ENCODE assay signal across 8 mouse cellular contexts in genomic region chr14:45423220-45423619, GRCm38 (mm10). TPM values are rescaled to one million over a fixed set of nuclear protein-coding genes. Genes with fewer than 3 reads are reported as not detected.
DNase-seq lines count a peak whose midpoint lies in the region; ATAC-seq and TF ChIP-seq lines count a peak whose summit lies in the region.

No protein-coding gene starts in this region.

- peak; percentile 40 to 78 (median 64) for TF ChIP-seq CTCF in MEL (IDR thresholded peaks at IDR 0.05 in 2 of 3, conservative IDR thresholded peaks at IDR 0.05 in 1 of 3; ENCODE audit: control insufficient read depth in 1 of 3, insufficient read depth in 1 of 3, low read depth in 2 of 3, low read length in 3 of 3, poor library complexity in 1 of 3, severe bottlenecking in 1 of 3)

- peak; percentile 71 for TF ChIP-seq RAD21 in MEL (IDR thresholded peaks at IDR 0.05; ENCODE audit: low read depth, low read length)

- intact Hi-C loops in heart, postnatal 36 days (cut with DNase I): loop anchor here (1.0 to 5.0 kb wide), 4 partner anchors 117 to 349 kb away; no protein-coding TSS in a partner anchor
- intact Hi-C loops in left cerebral cortex, postnatal 14 days (cut with DNase I): loop anchor here (2.0 to 5.0 kb wide), 4 partner anchors 119 to 349 kb away; no protein-coding TSS in a partner anchor

- no peak for TF ChIP-seq POLR2A in MEL (IDR thresholded peaks at IDR 0.05; ENCODE audit: control insufficient read depth in 1 of 2, insufficient read depth in 1 of 2, low read depth in 1 of 2, low read length in 2 of 2, poor library complexity in 1 of 2)

- 7% methylated on average over 5 of the region's 5 CpGs for WGBS in limb, embryonic 12.5 days
- WGBS in limb, embryonic 10.5 days: 11% methylated on average over 5 of the region's 5 CpGs
- WGBS in neural tube, embryonic 12.5 days: 11% methylated on average over 5 of the region's 5 CpGs

- H3K27me3 ChIP-seq in limb, embryonic 12.5 days: no peaks in the 10 kb centered on the region
- H3K27me3 ChIP-seq in limb, embryonic 10.5 days (ENCODE audit: low read depth, poor library complexity, severe bottlenecking): no peaks in the 10 kb centered on the region
- peaks cover 0 to 1% of the 10 kb centered on the region in 2 experiments; a peak in 1 of 4 replicates for H3K27me3 ChIP-seq in MEL (ENCODE audit: control insufficient read depth in 1 of 2, insufficient read depth in 2 of 2, low read length in 2 of 2)
- no peaks in the 10 kb centered on the region for H3K27me3 ChIP-seq in neural tube, embryonic 12.5 days (replicated peaks)

- no peak for TF ChIP-seq EP300 in MEL (IDR thresholded peaks at IDR 0.05; ENCODE audit: low read depth in 1 of 2, low read length in 2 of 2)

- 0 out of 2 replicates have a peak, but pooled peaks have one; percentile 47 for ATAC-seq in limb, embryonic 12.5 days (ENCODE audit: insufficient number of reproducible peaks, insufficient read depth, low FRiP score, low TSS enrichment, low read depth)
- ATAC-seq in neural tube, embryonic 12.5 days (ENCODE audit: low FRiP score, low read depth): 0 out of 2 replicates have a peak, but pooled peaks have one; percentile 68

- no peaks in the 10 kb centered on the region for H3K4me1 ChIP-seq in limb, embryonic 12.5 days (replicated peaks)
- H3K4me1 ChIP-seq in limb, embryonic 10.5 days: no peaks in the 10 kb centered on the region
- H3K4me1 ChIP-seq in MEL (ENCODE audit: control insufficient read depth in 1 of 2, insufficient read depth in 2 of 2, low read length in 2 of 2): no peaks in the 10 kb centered on the region
- H3K4me1 ChIP-seq in neural tube, embryonic 12.5 days: no peaks in the 10 kb centered on the region

- H3K4me2 ChIP-seq in limb, embryonic 12.5 days: no peak overlapping the region
- H3K4me2 ChIP-seq in neural tube, embryonic 12.5 days (replicated peaks): no peak overlapping the region

- H3K36me3 ChIP-seq in limb, embryonic 12.5 days: no peaks in the 10 kb centered on the region
- H3K36me3 ChIP-seq in limb, embryonic 10.5 days: no peaks in the 10 kb centered on the region
- no peaks in the 10 kb centered on the region for H3K36me3 ChIP-seq in MEL (ENCODE audit: control insufficient read depth in 1 of 2, insufficient read depth in 2 of 2, low read length in 2 of 2)
- no peaks in the 10 kb centered on the region for H3K36me3 ChIP-seq in neural tube, embryonic 12.5 days

- H3K79me2 ChIP-seq in MEL (ENCODE audit: control insufficient read depth, insufficient read depth, low read length, poor library complexity): no peaks in the 10 kb centered on the region

- H3K4me3 ChIP-seq in limb, embryonic 12.5 days (replicated peaks): no peak overlapping the region
- no peak overlapping the region for H3K4me3 ChIP-seq in limb, embryonic 10.5 days
- no peak overlapping the region for H3K4me3 ChIP-seq in MEL (ENCODE audit: control insufficient read depth in 1 of 2, insufficient read depth in 1 of 2, low read depth in 2 of 2, low read length in 2 of 2)
- H3K4me3 ChIP-seq in neural tube, embryonic 12.5 days: no peak overlapping the region

- no peak overlapping the region for H3K27ac ChIP-seq in limb, embryonic 12.5 days
- H3K27ac ChIP-seq in limb, embryonic 10.5 days: no peak overlapping the region
- no peak overlapping the region for H3K27ac ChIP-seq in MEL (ENCODE audit: control insufficient read depth, low read depth, low read length)
- no peak overlapping the region for H3K27ac ChIP-seq in neural tube, embryonic 12.5 days

- peaks cover 5% of the 10 kb centered on the region; the same call in 1 of the 2 replicates for H3K9me3 ChIP-seq in limb, embryonic 12.5 days
- H3K9me3 ChIP-seq in limb, embryonic 10.5 days (replicated peaks): 0 out of 2 replicates have a peak, but pooled peaks cover 3% of the 10 kb centered on the region
- H3K9me3 ChIP-seq in MEL (replicated peaks; ENCODE audit: insufficient read depth, low read length): no peaks in the 10 kb centered on the region
- H3K9me3 ChIP-seq in neural tube, embryonic 12.5 days: no peaks in the 10 kb centered on the region

- no peak overlapping the region for H3K9ac ChIP-seq in limb, embryonic 12.5 days (replicated peaks)
- no peak overlapping the region for H3K9ac ChIP-seq in MEL (ENCODE audit: control insufficient read depth, low read depth, low read length, poor library complexity, severe bottlenecking)
- H3K9ac ChIP-seq in neural tube, embryonic 12.5 days: no peak overlapping the region

- no peak for DNase-seq in limb, embryonic 10.5 days (ENCODE audit: low spot score)
- peak; percentile 78 for DNase-seq in MEL (ENCODE audit: low read depth, low spot score)
- peak; percentile 11 for DNase-seq in cerebellum, adult 11 months
- DNase-seq in heart, postnatal 36 days: peak; percentile 32 to 50
- peak; percentile 60 to 67 for DNase-seq in left cerebral cortex, postnatal 14 days (ENCODE audit: low spot score in 2 of 2)
- no peak for DNase-seq in ovary, postnatal 10 days (ENCODE audit: low spot score)

TF ChIP-seq in MEL, 35 proteins besides CTCF, POLR2A, EP300 and RAD21:
- TF ChIP-seq SMC3 (IDR thresholded peaks at IDR 0.05; ENCODE audit: low read depth, low read length): peak; percentile 66
- peak; percentile 99 for TF ChIP-seq ZNF384 (IDR thresholded peaks at IDR 0.05; ENCODE audit: low read depth, low read length)
- TF ChIP-seq TAL1 (IDR thresholded peaks at IDR 0.05; ENCODE audit: low read length): no peak
- TF ChIP-seq ZKSCAN1 (IDR thresholded peaks at IDR 0.05; ENCODE audit: low read depth, low read length): peak; percentile 26; the same call in 1 of the 2 replicates
- 0 out of 2 replicates have a peak, but pooled peaks have one; percentile 6 for TF ChIP-seq ZC3H11A (IDR thresholded peaks at IDR 0.05; ENCODE audit: low read depth, low read length)

RNA-seq across cellular contexts. Expression of gene Gnpnat1, which starts 18.5 kb away (rescaled TPM):
- 48.1 and 49.9 TPM in 2 replicates for polyA plus RNA-seq in limb, embryonic 12.5 days (2016; fragmentation: Nextera tagmentation; extraction: Ambion mirVana)
- polyA plus RNA-seq in limb, embryonic 10.5 days (2016; fragmentation: Nextera tagmentation; extraction: Ambion mirVana): 61.2 and 74.4 TPM in 2 replicates
- 22.1 and 24.8 TPM in 2 replicates for total RNA-seq in MEL (2012; rRNA removed)
- 10 to 100 TPM in 1 of 2 experiments, not detected in 1; 26.8 TPM for polyA plus RNA-seq in MEL (2012; ENCODE audit: insufficient read depth in 1 of 2, insufficient read length in 2 of 2, low read depth in 1 of 2, low replicate concordance in 2 of 2, missing spikeins in 1 of 2)
- 10 to 100 TPM; 10.7 to 13.6 TPM for total RNA-seq in heart, postnatal 36 days (2021)
- 10 to 100 TPM; 12.3 to 12.7 TPM for total RNA-seq in left cerebral cortex, postnatal 14 days (2021)
- 29.2 and 30.9 TPM in 2 replicates for polyA plus RNA-seq in neural tube, embryonic 12.5 days (2016; fragmentation: Nextera tagmentation; extraction: Ambion mirVana)

Comparison
In these comparisons a context has a peak if more than half of its experiments do, and no peak if none do; other contexts are left out.
1. DNase-seq: peak in MEL (single experiment), cerebellum, adult 11 months (single experiment), heart, postnatal 36 days (2 of 2) and left cerebral cortex, postnatal 14 days (2 of 2); none in limb, embryonic 10.5 days (single experiment) and ovary, postnatal 10 days (single experiment).